Mouse (Mus musculus): Measurements from ENCODE around the gene Ablim2. TPM values are rescaled to one million over a fixed set of nuclear protein-coding genes. Genes with fewer than 3 reads are reported as not detected.

The Ablim2 gene
- polyA plus RNA-seq, 1 experiment from 2014 or later: 0.77 TPM

- Histone ChIP-seq H3K27me3 (ENCODE audit: control insufficient read depth, insufficient read depth, low read depth, low read length) (no peaks in the 10 kb centered on the region), H3K4me3 (ENCODE audit: low read length) (no peak overlapping the region), H3K9ac (ENCODE audit: low read length) (no peak overlapping the region), H3K36me3 (ENCODE audit: control insufficient read depth, insufficient read depth, low read length) (no peaks in the 10 kb centered on the region), H3K4me1 (replicated peaks; ENCODE audit: control insufficient read depth, insufficient read depth, low read length) (no peaks in the 10 kb centered on the region), H3K4me2 (ENCODE audit: low read depth, low read length) (no peak overlapping the region), H3K27ac (ENCODE audit: low read length) (no peak overlapping the region), H3K9me3 (ENCODE audit: control insufficient read depth, low read length) (no peaks in the 10 kb centered on the region)
- WGBS: 51% methylated on average over 14 of the region's 14 CpGs
- no peak for ATAC-seq (ENCODE audit: low read depth)
Measured at GRCm38 (mm10) chr5:35827075-35827474, 69.4 kb downstream of the Ablim2 start.

- Histone ChIP-seq H3K27me3 (ENCODE audit: control insufficient read depth, insufficient read depth, low read depth, low read length) (no peaks in the 10 kb centered on the region), H3K4me3 (ENCODE audit: low read length) (no peak overlapping the region), H3K9me3 (ENCODE audit: control insufficient read depth, low read length) (no peaks in the 10 kb centered on the region), H3K4me1 (replicated peaks; ENCODE audit: control insufficient read depth, insufficient read depth, low read length) (no peaks in the 10 kb centered on the region), H3K36me3 (ENCODE audit: control insufficient read depth, insufficient read depth, low read length) (no peaks in the 10 kb centered on the region), H3K9ac (ENCODE audit: low read length) (no peak overlapping the region), H3K27ac (ENCODE audit: low read length) (no peak overlapping the region), H3K4me2 (ENCODE audit: low read depth, low read length) (no peak overlapping the region)
- ATAC-seq (ENCODE audit: low read depth): no peak
- 83% methylated on average over 5 of the region's 5 CpGs for WGBS
Measured at GRCm38 (mm10) chr5:35827856-35828255, 70.2 kb downstream of the Ablim2 start.

GRCm38 (mm10) chr5:35830101-35830500 is 72.4 kb downstream of the Ablim2 start:
- Histone ChIP-seq H3K9me3 (ENCODE audit: control insufficient read depth, low read length) (no peaks in the 10 kb centered on the region), H3K4me2 (ENCODE audit: low read depth, low read length) (no peak overlapping the region), H3K4me1 (replicated peaks; ENCODE audit: control insufficient read depth, insufficient read depth, low read length) (no peaks in the 10 kb centered on the region), H3K4me3 (ENCODE audit: low read length) (no peak overlapping the region), H3K27me3 (ENCODE audit: control insufficient read depth, insufficient read depth, low read depth, low read length) (no peaks in the 10 kb centered on the region), H3K9ac (ENCODE audit: low read length) (no peak overlapping the region), H3K36me3 (ENCODE audit: control insufficient read depth, insufficient read depth, low read length) (no peaks in the 10 kb centered on the region), H3K27ac (ENCODE audit: low read length) (no peak overlapping the region)
- no peak for ATAC-seq (ENCODE audit: low read depth)
- 77% methylated on average over 3 of the region's 3 CpGs for WGBS

- H3K4me2 ChIP-seq (ENCODE audit: low read depth, low read length): no peak overlapping the region
- no peaks in the 10 kb centered on the region for H3K4me1 ChIP-seq (replicated peaks; ENCODE audit: control insufficient read depth, insufficient read depth, low read length)
- no peak overlapping the region for H3K27ac ChIP-seq (ENCODE audit: low read length)
- 79% methylated on average over 4 of the region's 4 CpGs for WGBS
- no peak overlapping the region for H3K4me3 ChIP-seq (ENCODE audit: low read length)
- H3K36me3 ChIP-seq (ENCODE audit: control insufficient read depth, insufficient read depth, low read length): no peaks in the 10 kb centered on the region
- no peak for ATAC-seq (ENCODE audit: low read depth)
- H3K27me3 ChIP-seq (ENCODE audit: control insufficient read depth, insufficient read depth, low read depth, low read length): no peaks in the 10 kb centered on the region
- H3K9ac ChIP-seq (ENCODE audit: low read length): no peak overlapping the region
- no peaks in the 10 kb centered on the region for H3K9me3 ChIP-seq (ENCODE audit: control insufficient read depth, low read length)
Measured at GRCm38 (mm10) chr5:35833881-35834280, 76.2 kb downstream of the Ablim2 start.

- no peaks in the 10 kb centered on the region for H3K36me3 ChIP-seq (ENCODE audit: control insufficient read depth, insufficient read depth, low read length)
- H3K9ac ChIP-seq (ENCODE audit: low read length): no peak overlapping the region
- no peaks in the 10 kb centered on the region for H3K4me1 ChIP-seq (replicated peaks; ENCODE audit: control insufficient read depth, insufficient read depth, low read length)
- ATAC-seq (ENCODE audit: low read depth): no peak
- H3K4me3 ChIP-seq (ENCODE audit: low read length): no peak overlapping the region
- 83% methylated on average over 15 of the region's 15 CpGs for WGBS
- no peak overlapping the region for H3K27ac ChIP-seq (ENCODE audit: low read length)
- no peaks in the 10 kb centered on the region for H3K9me3 ChIP-seq (ENCODE audit: control insufficient read depth, low read length)
- no peaks in the 10 kb centered on the region for H3K27me3 ChIP-seq (ENCODE audit: control insufficient read depth, insufficient read depth, low read depth, low read length)
- H3K4me2 ChIP-seq (ENCODE audit: low read depth, low read length): no peak overlapping the region
Measured at GRCm38 (mm10) chr5:35836992-35837391, 79.3 kb downstream of the Ablim2 start.

GRCm38 (mm10) chr5:35839262-35839661 is 81.6 kb downstream of the Ablim2 start:
- Histone ChIP-seq H3K9ac (ENCODE audit: low read length) (no peak overlapping the region), H3K4me1 (replicated peaks; ENCODE audit: control insufficient read depth, insufficient read depth, low read length) (no peaks in the 10 kb centered on the region), H3K4me3 (ENCODE audit: low read length) (no peak overlapping the region), H3K36me3 (ENCODE audit: control insufficient read depth, insufficient read depth, low read length) (no peaks in the 10 kb centered on the region), H3K4me2 (ENCODE audit: low read depth, low read length) (no peak overlapping the region), H3K9me3 (ENCODE audit: control insufficient read depth, low read length) (no peaks in the 10 kb centered on the region), H3K27ac (ENCODE audit: low read length) (no peak overlapping the region), H3K27me3 (ENCODE audit: control insufficient read depth, insufficient read depth, low read depth, low read length) (no peaks in the 10 kb centered on the region)
- no peak for ATAC-seq (ENCODE audit: low read depth)
- 32% methylated on average over 2 of the region's 2 CpGs for WGBS

- no peak for ATAC-seq (ENCODE audit: low read depth)
- WGBS: 75% methylated on average over 5 of the region's 5 CpGs
- no peak overlapping the region for H3K27ac ChIP-seq (ENCODE audit: low read length)
- H3K4me1 ChIP-seq (replicated peaks; ENCODE audit: control insufficient read depth, insufficient read depth, low read length): no peaks in the 10 kb centered on the region
- no peaks in the 10 kb centered on the region for H3K27me3 ChIP-seq (ENCODE audit: control insufficient read depth, insufficient read depth, low read depth, low read length)
- H3K36me3 ChIP-seq (ENCODE audit: control insufficient read depth, insufficient read depth, low read length): no peaks in the 10 kb centered on the region
- H3K4me3 ChIP-seq (ENCODE audit: low read length): no peak overlapping the region
- H3K4me2 ChIP-seq (ENCODE audit: low read depth, low read length): no peak overlapping the region
- H3K9me3 ChIP-seq (ENCODE audit: control insufficient read depth, low read length): no peaks in the 10 kb centered on the region
- no peak overlapping the region for H3K9ac ChIP-seq (ENCODE audit: low read length)
Measured at GRCm38 (mm10) chr5:35851485-35851884, 93.8 kb downstream of the Ablim2 start.

GRCm38 (mm10) chr5:35853463-35853862 is 95.8 kb downstream of the Ablim2 start:
- Histone ChIP-seq H3K27ac (ENCODE audit: low read length) (no peak overlapping the region), H3K4me2 (ENCODE audit: low read depth, low read length) (no peak overlapping the region), H3K4me3 (ENCODE audit: low read length) (no peak overlapping the region), H3K27me3 (ENCODE audit: control insufficient read depth, insufficient read depth, low read depth, low read length) (no peaks in the 10 kb centered on the region), H3K9ac (ENCODE audit: low read length) (no peak overlapping the region), H3K36me3 (ENCODE audit: control insufficient read depth, insufficient read depth, low read length) (no peaks in the 10 kb centered on the region), H3K9me3 (ENCODE audit: control insufficient read depth, low read length) (no peaks in the 10 kb centered on the region), H3K4me1 (replicated peaks; ENCODE audit: control insufficient read depth, insufficient read depth, low read length) (no peaks in the 10 kb centered on the region)
- WGBS: 82% methylated on average over 4 of the region's 4 CpGs
- no peak for ATAC-seq (ENCODE audit: low read depth)

GRCm38 (mm10) chr5:35856245-35856644 is 98.6 kb downstream of the Ablim2 start:
- no peaks in the 10 kb centered on the region for H3K27me3 ChIP-seq (ENCODE audit: control insufficient read depth, insufficient read depth, low read depth, low read length)
- 10% methylated on average over 3 of the region's 3 CpGs for WGBS
- H3K4me3 ChIP-seq (ENCODE audit: low read length): no peak overlapping the region
- no peak overlapping the region for H3K4me2 ChIP-seq (ENCODE audit: low read depth, low read length)
- H3K4me1 ChIP-seq (replicated peaks; ENCODE audit: control insufficient read depth, insufficient read depth, low read length): no peaks in the 10 kb centered on the region
- no peak overlapping the region for H3K9ac ChIP-seq (ENCODE audit: low read length)
- no peaks in the 10 kb centered on the region for H3K9me3 ChIP-seq (ENCODE audit: control insufficient read depth, low read length)
- ATAC-seq (ENCODE audit: low read depth): no peak
- no peak overlapping the region for H3K27ac ChIP-seq (ENCODE audit: low read length)
- H3K36me3 ChIP-seq (ENCODE audit: control insufficient read depth, insufficient read depth, low read length): no peaks in the 10 kb centered on the region

GRCm38 (mm10) chr5:35858069-35858468 is 100.4 kb downstream of the Ablim2 start:
- Histone ChIP-seq H3K4me1 (replicated peaks; ENCODE audit: control insufficient read depth, insufficient read depth, low read length) (no peaks in the 10 kb centered on the region), H3K36me3 (ENCODE audit: control insufficient read depth, insufficient read depth, low read length) (no peaks in the 10 kb centered on the region), H3K27ac (ENCODE audit: low read length) (no peak overlapping the region), H3K9ac (ENCODE audit: low read length) (no peak overlapping the region), H3K4me2 (ENCODE audit: low read depth, low read length) (no peak overlapping the region), H3K27me3 (ENCODE audit: control insufficient read depth, insufficient read depth, low read depth, low read length) (no peaks in the 10 kb centered on the region), H3K9me3 (ENCODE audit: control insufficient read depth, low read length) (no peaks in the 10 kb centered on the region), H3K4me3 (ENCODE audit: low read length) (no peak overlapping the region)
- ATAC-seq (ENCODE audit: low read depth): no peak
- WGBS: 22% methylated on average over 6 of the region's 6 CpGs

Data from lung, embryonic 16.5 days (tissue).